Mouse (Mus musculus) stomach, postnatal 0 days (tissue): Measurements from ENCODE around the gene Nfic. TPM values are rescaled to one million over a fixed set of nuclear protein-coding genes. Genes with fewer than 3 reads are reported as not detected.

Experiments used
- ATAC-seq: fragments of 200-750 bp; cut with Nextera tagmentation; 2 replicates; pipeline ENCODE4 v1.8.0; 2017; ENCODE audit not compliant: low FRiP score, low TSS enrichment
- DNase-seq: peaks from one replicate; pipeline ENCODE4 v3.0.0-alpha.2; 2016; ENCODE audit warnings: low spot score
- H3K27ac ChIP-seq: fragments of 300-500 bp; sonication (generic); replicated peaks from 2 replicates; pipeline ENCODE4 v1.5.1; 2014; ENCODE audit warnings: mild to moderate bottlenecking, control low read depth
- H3K27me3 ChIP-seq: fragments of 300-500 bp; sonication (generic); 2 replicates; pipeline ENCODE4 v1.6.1; 2014; ENCODE audit warnings: low read length; ENCODE audit not compliant: control insufficient read depth, insufficient read depth
- H3K36me3 ChIP-seq: fragments of 300-500 bp; sonication (generic); 2 replicates; pipeline ENCODE4 v1.6.1; 2014; ENCODE audit warnings: low read length, mixed read lengths; ENCODE audit not compliant: control insufficient read depth, insufficient read depth
- H3K4me1 ChIP-seq: fragments of 300-500 bp; sonication (generic); replicated peaks from 2 replicates; pipeline ENCODE4 v1.6.1; 2014; ENCODE audit warnings: antibody characterized with exemption; ENCODE audit not compliant: control insufficient read depth, insufficient read depth
- H3K4me2 ChIP-seq: fragments of 300-500 bp; sonication (generic); replicated peaks from 2 replicates; pipeline ENCODE4 v1.6.1; 2014; ENCODE audit warnings: low read depth, mild to moderate bottlenecking, control low read depth, moderate library complexity
- H3K4me3 ChIP-seq: fragments of 300-500 bp; sonication (generic); 2 replicates; pipeline ENCODE4 v1.5.1; 2014; ENCODE audit warnings: low read depth, low read length, control low read depth
- H3K9ac ChIP-seq: fragments of 300-500 bp; sonication (generic); 2 replicates; pipeline ENCODE4 v1.6.1; 2014; ENCODE audit warnings: mild to moderate bottlenecking, low read length, control low read depth, mixed read lengths
- H3K9me3 ChIP-seq: fragments of 300-500 bp; sonication (generic); 2 replicates; pipeline ENCODE4 v1.6.1; 2016; ENCODE audit warnings: low read length; ENCODE audit not compliant: control insufficient read depth
- CTCF ChIP-seq: IDR thresholded peaks from 2 replicates; pipeline ENCODE4 v1.5.1; 2016; ENCODE audit warnings: antibody characterized with exemption, low read depth, mild to moderate bottlenecking, moderate library complexity
- EP300 ChIP-seq: optimal IDR thresholded peaks from 2 replicates; pipeline ENCODE3; 2016; ENCODE audit warnings: antibody characterized with exemption
- WGBS: fragments of 180-500 bp; shearing (Covaris S2); extraction: QIAGEN DNeasy Blood & Tissue Kit; methylation state at CpG from one replicate; pipeline ENCODE4 v1.1.7; 2014; 5-methylcytosine and 5-hydroxymethylcytosine counted together
- polyA plus RNA-seq: library from polyadenylated mRNA; unstranded; fragments of >200 nt; fragmentation: Nextera tagmentation; extraction: Ambion mirVana; gene quantifications from 2 replicates; pipeline ENCODE4 v1.2.1, GENCODE M21; 2015

Nfic gene
- polyA plus RNA-seq, 1 experiment from 2014 or later, result 40.4 TPM

- Histone ChIP-seq H3K27me3 (peaks cover 7% of the 10 kb centered on the region), H3K36me3 (no peaks in the 10 kb centered on the region), H3K27ac (no peak overlapping the region), H3K9ac (no peak overlapping the region), H3K4me3 (no peak overlapping the region), H3K9me3 (no peaks in the 10 kb centered on the region), H3K4me1 (0 out of 2 replicates have a peak, but pooled peaks cover 3% of the 10 kb centered on the region), H3K4me2 (0 out of 2 replicates have a peak overlapping the region, but pooled peaks have one; percentile 14)
- ATAC-seq, result no peak
- peak; percentile 28 for DNase-seq
- WGBS, result 9% methylated on average over 16 of the region's 16 CpGs
- TF ChIP-seq CTCF (peak; percentile 25), EP300 (no peak)
These were observed 6.4 kb upstream of the Nfic start for GRCm38 (mm10) chr10:81461673-81462414.

- WGBS, result 43% methylated on average over 11 of the region's 11 CpGs
- no peak for TF ChIP-seq CTCF
- no peak for TF ChIP-seq EP300
- Histone ChIP-seq H3K4me1 (0 out of 2 replicates have a peak, but pooled peaks cover 3% of the 10 kb centered on the region), H3K27ac (no peak overlapping the region), H3K4me2 (no peak overlapping the region), H3K9me3 (no peaks in the 10 kb centered on the region), H3K36me3 (no peaks in the 10 kb centered on the region), H3K9ac (no peak overlapping the region), H3K27me3 (peaks cover 7% of the 10 kb centered on the region), H3K4me3 (no peak overlapping the region)
- ATAC-seq, result no peak
- DNase-seq, result no peak
These were observed 5.5 kb upstream of the Nfic start for GRCm38 (mm10) chr10:81460951-81461350.

DNA sequence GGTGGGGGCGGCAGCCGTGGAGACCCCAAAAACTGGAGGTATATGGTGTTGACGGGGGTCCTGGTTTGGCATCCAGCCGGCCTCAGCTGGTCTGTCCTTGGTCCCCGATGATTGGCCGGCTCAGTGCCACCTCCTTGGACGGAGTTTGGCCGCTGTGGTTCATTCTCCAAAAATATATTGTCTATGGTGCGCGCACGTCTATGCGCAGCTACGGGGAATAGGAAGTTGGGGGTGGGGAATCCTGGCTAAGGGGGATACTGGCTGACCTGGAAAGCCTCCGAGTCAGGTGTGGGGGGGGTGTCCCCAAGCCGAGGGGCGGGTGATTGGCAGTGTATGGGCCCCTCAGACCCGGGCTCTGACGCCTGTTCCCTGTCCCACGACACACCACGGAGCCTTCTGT is 5.0 kb upstream of the Nfic start:
- no peak overlapping the region for H3K27ac ChIP-seq
- H3K36me3 ChIP-seq, result no peaks in the 10 kb centered on the region
- no peak overlapping the region for H3K9ac ChIP-seq
- no peaks in the 10 kb centered on the region for H3K9me3 ChIP-seq
- no peak overlapping the region for H3K4me3 ChIP-seq
- ATAC-seq (no peak), DNase-seq (peak; percentile 13)
- 36% methylated on average over 20 of the region's 20 CpGs for WGBS
- H3K27me3 ChIP-seq, result peaks cover 7% of the 10 kb centered on the region
- H3K4me1 ChIP-seq, result 0 out of 2 replicates have a peak, but pooled peaks cover 3% of the 10 kb centered on the region
- no peak overlapping the region for H3K4me2 ChIP-seq
- no peak for TF ChIP-seq CTCF
- no peak for TF ChIP-seq EP300

DNA sequence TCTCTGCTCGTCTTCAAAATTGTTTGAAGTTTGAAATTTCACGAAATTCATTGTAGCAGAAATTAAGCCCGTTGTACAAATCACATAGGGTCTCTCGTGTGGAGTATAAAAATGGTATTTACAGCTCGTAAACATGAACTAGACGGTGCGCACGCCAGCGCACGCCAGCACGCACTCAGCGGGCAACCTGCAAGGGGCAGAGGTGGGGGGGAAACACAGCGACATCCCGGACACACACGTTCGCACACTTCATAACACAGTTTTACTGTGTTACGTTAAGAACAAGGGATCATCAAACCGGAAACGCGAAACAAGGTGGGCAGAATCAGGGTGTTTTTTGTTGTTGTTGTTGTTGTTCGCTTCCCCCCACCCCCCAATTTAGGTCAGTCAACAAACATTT is 4.0 kb upstream of the Nfic start:
- DNase-seq (no peak), ATAC-seq (no peak)
- TF ChIP-seq EP300 (no peak), CTCF (no peak)
- Histone ChIP-seq H3K36me3 (no peaks in the 10 kb centered on the region), H3K4me1 (no peaks in the 10 kb centered on the region), H3K4me2 (no peak overlapping the region), H3K4me3 (no peak overlapping the region), H3K9ac (no peak overlapping the region), H3K27ac (no peak overlapping the region), H3K27me3 (peaks cover 7% of the 10 kb centered on the region), H3K9me3 (no peaks in the 10 kb centered on the region)
- 66% methylated on average over 21 of the region's 21 CpGs for WGBS

DNA sequence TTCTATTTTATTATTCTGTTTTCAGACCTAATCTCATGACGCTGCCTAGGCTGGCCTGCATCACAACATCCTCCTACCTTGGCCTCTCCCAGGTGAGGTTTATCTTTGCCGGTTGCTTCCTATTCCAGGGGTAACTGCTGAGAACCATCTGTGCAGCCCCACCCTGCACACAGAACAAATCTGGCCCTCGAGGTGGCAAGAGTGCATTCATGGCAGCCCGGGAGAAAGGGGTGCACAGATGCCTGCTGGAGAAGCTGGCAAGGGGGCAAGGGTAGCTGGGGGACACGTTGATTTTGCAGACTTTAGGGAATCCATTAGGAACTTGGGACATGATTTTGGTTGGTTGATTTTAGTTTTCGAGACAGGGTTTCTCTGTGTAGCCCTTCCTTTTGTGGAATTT is 2.8 kb upstream of the Nfic start:
- H3K4me3 ChIP-seq, result no peak overlapping the region
- peaks cover 3% of the 10 kb centered on the region for H3K27me3 ChIP-seq
- TF ChIP-seq CTCF, result no peak
- no peaks in the 10 kb centered on the region for H3K9me3 ChIP-seq
- WGBS, result 65% methylated on average over 6 of the region's 6 CpGs
- ATAC-seq (no peak), DNase-seq (no peak)
- no peaks in the 10 kb centered on the region for H3K4me1 ChIP-seq
- H3K9ac ChIP-seq, result no peak overlapping the region
- H3K36me3 ChIP-seq, result no peaks in the 10 kb centered on the region
- no peak overlapping the region for H3K27ac ChIP-seq
- H3K4me2 ChIP-seq, result no peak overlapping the region

DNA sequence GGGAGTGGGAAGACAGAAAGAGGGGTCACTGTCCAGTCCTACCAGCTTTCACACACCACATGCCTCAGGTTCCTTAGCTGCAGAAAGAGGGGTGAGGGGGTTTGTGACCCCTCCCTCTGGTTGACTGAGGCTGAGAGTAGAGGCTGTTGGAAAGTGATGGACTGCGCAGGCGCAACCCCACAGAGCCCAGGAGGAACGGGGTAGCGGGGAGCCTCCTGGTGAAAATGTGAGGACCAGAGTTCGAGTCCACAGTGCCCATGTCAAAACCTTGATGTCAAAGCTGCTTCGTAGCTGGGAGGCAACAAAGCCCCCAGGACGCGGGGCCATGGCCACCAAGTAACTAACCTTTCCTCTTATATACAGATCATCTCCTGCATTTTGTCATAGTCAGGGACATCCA is 2.2 kb upstream of the Nfic start:
- Histone ChIP-seq H3K4me2 (no peak overlapping the region), H3K9me3 (no peaks in the 10 kb centered on the region), H3K27me3 (peaks cover 3% of the 10 kb centered on the region; the same call in 1 of the 2 replicates), H3K27ac (no peak overlapping the region), H3K4me3 (no peak overlapping the region), H3K4me1 (no peaks in the 10 kb centered on the region), H3K9ac (no peak overlapping the region), H3K36me3 (no peaks in the 10 kb centered on the region)
- ATAC-seq (no peak), DNase-seq (peak; percentile 14)
- 80% methylated on average over 8 of the region's 8 CpGs for WGBS
- TF ChIP-seq CTCF (no peak), EP300 (no peak)
